Mouse (Mus musculus) forebrain, embryonic 15.5 days (tissue): Measurements from ENCODE around the gene Ghdc. TPM values are rescaled to one million over a fixed set of nuclear protein-coding genes. Genes with fewer than 3 reads are reported as not detected.

ENCODE experiments used
- ATAC-seq: fragments of 200-750 bp; cut with Nextera tagmentation; replicated peaks from 2 replicates; pipeline ENCODE4 v1.8.0; 2017; ENCODE audit warnings: mild to moderate bottlenecking, moderate TSS enrichment, moderate library complexity
- H3K27ac ChIP-seq: fragments of 300-500 bp; sonication (generic); replicated peaks from 2 replicates; pipeline ENCODE4 v1.5.1; 2015; ENCODE audit warnings: mild to moderate bottlenecking, inconsistent platforms
- H3K27me3 ChIP-seq: fragments of 300-500 bp; sonication (generic); 2 replicates; pipeline ENCODE4 v1.6.1; 2015; ENCODE audit warnings: inconsistent platforms
- H3K36me3 ChIP-seq: fragments of 300-500 bp; sonication (generic); 2 replicates; pipeline ENCODE4 v1.6.1; 2015; ENCODE audit warnings: mild to moderate bottlenecking, inconsistent platforms
- H3K4me1 ChIP-seq: fragments of 300-500 bp; sonication (generic); 2 replicates; pipeline ENCODE4 v1.6.1; 2015; ENCODE audit warnings: inconsistent platforms
- H3K4me2 ChIP-seq: fragments of 300-500 bp; sonication (generic); replicated peaks from 2 replicates; pipeline ENCODE4 v1.6.1; 2015; ENCODE audit warnings: mild to moderate bottlenecking, inconsistent platforms
- H3K4me3 ChIP-seq: fragments of 300-500 bp; sonication (generic); 2 replicates; pipeline ENCODE4 v1.5.1; 2015; ENCODE audit warnings: mild to moderate bottlenecking, inconsistent platforms
- H3K9ac ChIP-seq: fragments of 300-500 bp; sonication (generic); replicated peaks from 2 replicates; pipeline ENCODE4 v1.6.1; 2015; ENCODE audit warnings: mild to moderate bottlenecking, inconsistent platforms
- H3K9me3 ChIP-seq: fragments of 300-500 bp; sonication (generic); 2 replicates; pipeline ENCODE4 v1.6.1; 2016; ENCODE audit warnings: inconsistent platforms
- WGBS: fragments of 180-500 bp; shearing (Covaris S2); methylation state at CpG from one replicate; pipeline ENCODE4 v1.1.7; 2015; ENCODE audit warnings: mixed read lengths; 5-methylcytosine and 5-hydroxymethylcytosine counted together
- polyA plus RNA-seq: library from polyadenylated mRNA; unstranded; fragments of >200 nt; fragmentation: Nextera tagmentation; extraction: Ambion mirVana; gene quantifications from 2 replicates; pipeline ENCODE4 v1.2.1, GENCODE M21; 2015

The Ghdc gene
- polyA plus RNA-seq, 1 experiment from 2014 or later = 3.0 TPM

DNA sequence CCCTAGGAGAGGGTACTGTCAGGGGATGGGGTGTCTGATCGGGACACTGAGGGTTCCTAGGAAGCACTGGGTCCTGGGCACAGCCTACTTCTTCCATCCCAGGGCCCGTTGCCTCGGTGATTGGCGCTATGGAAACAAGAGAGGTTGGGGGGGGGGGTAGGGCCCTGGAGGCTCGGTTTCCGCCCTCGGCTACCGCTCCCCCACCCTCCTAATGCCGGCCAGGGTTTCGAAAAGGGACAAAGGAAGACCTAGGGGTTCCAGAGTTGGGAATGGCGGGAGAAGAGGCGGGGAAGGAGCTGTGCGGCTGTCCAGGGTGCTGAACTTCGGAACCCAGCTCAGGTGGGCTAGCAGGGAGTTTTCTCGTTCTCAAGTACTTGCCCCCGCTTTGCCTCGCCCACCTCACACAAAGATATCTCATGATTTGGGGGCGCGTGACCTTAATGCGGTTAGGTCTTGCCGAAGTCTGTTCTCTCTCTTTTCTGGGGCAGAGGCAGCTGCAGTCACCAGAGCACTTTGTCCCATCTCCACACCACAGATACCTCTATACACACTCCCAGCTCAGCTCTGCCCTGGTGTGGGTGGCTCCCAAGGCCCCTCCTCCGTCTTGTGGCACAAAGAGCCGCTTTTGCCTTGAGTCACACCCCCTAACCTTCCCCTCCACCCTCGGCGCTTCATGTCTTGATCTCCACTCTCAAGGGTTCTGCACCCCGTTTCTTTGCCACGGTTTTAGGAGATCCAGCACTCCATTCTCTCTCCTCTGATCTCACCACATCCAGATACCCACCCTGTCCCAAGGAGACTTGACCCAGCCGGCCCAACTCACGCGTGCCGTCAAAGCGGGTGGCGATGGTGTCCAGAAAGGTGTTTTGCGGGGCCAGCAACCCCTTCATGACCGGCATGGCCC, 11.8 kb downstream of the Ghdc start:
- H3K9ac ChIP-seq = peak overlapping the region; percentile 58
- no peaks in the 10 kb centered on the region for H3K9me3 ChIP-seq
- H3K4me2 ChIP-seq = peak overlapping the region; percentile 65
- H3K36me3 ChIP-seq = no peaks in the 10 kb centered on the region
- peaks cover 25% of the 10 kb centered on the region for H3K4me1 ChIP-seq
- peaks cover 26% of the 10 kb centered on the region; the same call in 1 of the 2 replicates for H3K27me3 ChIP-seq
- H3K4me3 ChIP-seq = peak overlapping the region; percentile 54
- peak; percentile 54 for ATAC-seq
- H3K27ac ChIP-seq = peak overlapping the region; percentile 46
- WGBS = under 1% methylated on average over 35 of the region's 35 CpGs

DNA sequence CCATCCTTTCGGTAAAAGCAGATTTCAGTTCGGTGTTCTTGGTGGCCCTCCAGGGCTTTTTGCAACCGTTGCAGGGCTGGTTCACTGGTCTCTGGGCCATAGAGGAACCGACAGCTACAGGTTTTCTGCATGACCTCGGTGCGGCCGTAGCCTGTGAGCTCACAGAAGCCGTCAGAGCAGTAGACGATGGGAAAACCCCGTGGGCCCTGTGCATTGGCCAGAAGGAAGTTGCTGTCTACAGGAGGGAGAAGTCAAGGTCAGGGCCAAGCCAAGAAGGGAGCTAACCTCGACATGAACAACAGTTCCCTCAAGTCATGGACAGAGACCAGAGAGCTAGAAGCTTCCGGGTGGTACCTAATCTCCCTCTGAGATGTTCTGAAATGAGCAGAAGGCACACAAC, 13.2 kb downstream of the Ghdc start:
- Histone ChIP-seq H3K9ac (no peak overlapping the region), H3K4me1 (peaks cover 25% of the 10 kb centered on the region), H3K27ac (no peak overlapping the region), H3K36me3 (no peaks in the 10 kb centered on the region), H3K4me3 (no peak overlapping the region), H3K27me3 (peaks cover 26% of the 10 kb centered on the region; the same call in 1 of the 2 replicates), H3K9me3 (no peaks in the 10 kb centered on the region), H3K4me2 (no peak overlapping the region)
- 94% methylated on average over 12 of the region's 12 CpGs for WGBS
- no peak for ATAC-seq

DNA sequence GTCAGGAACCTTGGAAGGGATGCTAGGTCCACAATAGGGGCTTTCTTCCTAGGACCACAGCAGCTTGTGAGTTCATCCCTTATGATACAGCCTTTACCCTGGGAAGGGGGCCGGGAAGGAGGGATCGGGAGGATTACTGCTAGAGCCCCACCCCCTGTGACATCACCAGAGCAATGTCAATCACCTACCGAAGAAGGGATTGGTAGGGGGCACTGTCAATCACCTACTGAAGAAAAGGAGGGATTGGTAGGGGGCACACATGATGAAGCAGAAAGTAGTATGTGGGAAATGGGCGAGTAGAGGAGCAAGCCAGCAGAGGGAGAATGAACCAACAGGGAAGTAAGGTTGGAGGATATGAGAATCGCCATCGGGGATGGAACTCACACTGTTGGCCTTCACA, 14.3 kb downstream of the Ghdc start:
- 69% methylated on average over 6 of the region's 6 CpGs for WGBS
- H3K27me3 ChIP-seq = peaks cover 26% of the 10 kb centered on the region; the same call in 1 of the 2 replicates

DNA sequence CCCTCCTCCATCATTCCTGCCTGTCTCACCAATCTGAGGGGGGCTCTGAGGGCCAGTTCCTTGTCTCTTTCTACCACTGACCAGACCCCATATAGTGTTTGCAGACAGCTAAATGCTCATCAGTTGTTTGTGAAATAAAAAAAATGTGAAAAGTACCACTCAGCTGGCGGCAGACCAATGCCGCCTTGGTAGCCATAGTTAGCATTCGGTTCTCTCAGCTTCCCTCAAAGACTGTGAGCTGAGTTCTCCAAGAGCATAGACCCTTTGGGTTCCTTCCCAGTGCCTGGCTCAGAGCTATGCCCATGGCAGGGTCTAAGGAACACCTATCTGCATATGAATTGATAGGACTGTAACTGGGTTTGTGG, 16.1 kb downstream of the Ghdc start:
- Histone ChIP-seq H3K27me3 (peaks cover 15% of the 10 kb centered on the region; the same call in 1 of the 2 replicates), H3K36me3 (peaks cover 3% of the 10 kb centered on the region; the same call in 1 of the 2 replicates), H3K4me3 (no peak overlapping the region), H3K4me2 (no peak overlapping the region), H3K9me3 (no peaks in the 10 kb centered on the region), H3K27ac (no peak overlapping the region), H3K9ac (no peak overlapping the region), H3K4me1 (peaks cover 17% of the 10 kb centered on the region)
- 88% methylated on average over 3 of the region's 3 CpGs for WGBS
- no peak for ATAC-seq

More for the DNA sequence above, 14.3 kb downstream of the Ghdc start:
- Histone ChIP-seq H3K4me2 (no peak overlapping the region), H3K4me3 (no peak overlapping the region), H3K27ac (no peak overlapping the region), H3K4me1 (peaks cover 25% of the 10 kb centered on the region), H3K9me3 (no peaks in the 10 kb centered on the region), H3K36me3 (peaks cover 2% of the 10 kb centered on the region; the same call in 1 of the 2 replicates), H3K9ac (no peak overlapping the region)
- ATAC-seq = no peak

DNA sequence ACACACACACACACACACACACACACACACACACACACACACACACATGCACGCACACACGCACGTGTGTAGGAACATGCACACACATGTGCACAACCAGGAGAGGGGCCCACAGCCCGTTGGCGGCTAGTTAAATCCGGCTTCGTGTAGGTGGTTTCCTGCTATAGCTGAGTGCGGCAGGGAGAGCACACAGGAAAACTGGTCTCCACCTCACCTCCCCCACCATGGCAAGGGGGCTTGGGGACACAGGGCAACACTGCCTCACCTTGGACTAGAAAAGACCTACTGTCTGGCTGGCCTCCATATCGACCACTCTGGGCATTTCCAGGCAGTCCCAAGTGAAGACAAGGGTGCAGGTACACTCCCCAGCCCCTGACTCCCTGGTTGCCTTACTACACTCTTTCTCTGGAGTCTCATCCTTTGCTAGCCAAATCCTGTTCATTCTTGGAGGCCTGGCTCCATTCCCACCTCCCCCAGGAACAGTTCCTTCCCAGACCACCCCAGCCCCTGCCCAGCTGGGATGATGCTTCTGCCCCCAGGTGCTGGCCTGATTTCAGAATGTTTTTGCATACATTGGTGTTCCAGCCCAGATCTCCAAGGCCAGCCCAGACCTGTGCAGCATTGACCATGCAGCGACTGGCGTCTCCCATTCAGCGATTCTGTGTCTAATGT, 16.6 kb downstream of the Ghdc start:
- H3K4me3 ChIP-seq = no peak overlapping the region
- no peak overlapping the region for H3K27ac ChIP-seq
- no peak overlapping the region for H3K9ac ChIP-seq
- peaks cover 11% of the 10 kb centered on the region for H3K4me1 ChIP-seq
- H3K27me3 ChIP-seq = peaks cover 11% of the 10 kb centered on the region; the same call in 1 of the 2 replicates
- WGBS = 82% methylated on average over 11 of the region's 12 CpGs
- H3K4me2 ChIP-seq = no peak overlapping the region
- no peaks in the 10 kb centered on the region for H3K9me3 ChIP-seq
- H3K36me3 ChIP-seq = peaks cover 3% of the 10 kb centered on the region; the same call in 1 of the 2 replicates
- no peak for ATAC-seq

DNA sequence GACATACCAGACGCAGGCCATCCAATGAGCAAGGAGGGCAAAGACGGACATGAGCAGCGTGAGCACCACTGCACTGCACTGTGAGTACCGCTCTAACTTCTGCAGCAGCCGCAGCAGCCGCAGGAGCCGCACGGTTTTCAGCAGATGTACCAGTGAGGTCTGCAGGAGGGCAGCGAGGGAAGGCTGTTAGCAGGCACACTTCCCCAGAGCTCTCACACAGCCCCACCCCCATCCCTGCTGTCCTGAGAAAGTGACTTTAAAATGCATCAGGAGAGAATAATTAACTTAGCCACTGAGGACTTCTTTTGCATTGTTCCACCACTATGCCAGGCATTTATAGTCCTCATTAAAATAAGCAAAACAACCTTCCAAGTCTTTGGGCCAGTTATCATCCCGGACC, 18.5 kb downstream of the Ghdc start:
- H3K4me3 ChIP-seq = no peak overlapping the region
- WGBS = 47% methylated on average over 10 of the region's 10 CpGs

DNA sequence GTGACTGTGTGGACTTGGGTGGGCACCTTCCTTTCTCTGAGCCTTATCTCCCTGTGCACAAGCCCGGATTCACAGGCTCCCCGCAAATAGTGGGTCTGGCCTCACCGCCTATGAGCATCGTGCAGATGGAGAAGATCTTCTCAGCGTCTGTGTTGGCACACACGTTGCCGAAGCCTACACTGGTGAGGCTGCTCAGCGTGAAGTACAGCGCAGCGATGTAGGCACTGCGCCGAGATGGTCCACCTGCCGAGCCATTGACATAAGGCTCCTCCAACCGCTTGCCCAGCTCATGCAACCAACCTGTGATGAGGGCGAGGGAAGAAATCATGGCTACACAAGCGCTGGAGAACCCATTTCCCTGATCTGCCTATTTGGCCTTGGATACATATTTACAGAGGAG, 20.6 kb downstream of the Ghdc start:
- no peaks in the 10 kb centered on the region for H3K4me1 ChIP-seq
- no peak overlapping the region for H3K9ac ChIP-seq
- H3K36me3 ChIP-seq = peaks cover 3% of the 10 kb centered on the region; the same call in 1 of the 2 replicates
- H3K27ac ChIP-seq = no peak overlapping the region
- ATAC-seq = no peak
- 92% methylated on average over 16 of the region's 16 CpGs for WGBS
- no peaks in the 10 kb centered on the region for H3K9me3 ChIP-seq
- H3K4me2 ChIP-seq = no peak overlapping the region
- H3K27me3 ChIP-seq = no peaks in the 10 kb centered on the region
- no peak overlapping the region for H3K4me3 ChIP-seq

More for the DNA sequence above, 18.5 kb downstream of the Ghdc start:
- Histone ChIP-seq H3K4me1 (no peaks in the 10 kb centered on the region), H3K4me2 (no peak overlapping the region), H3K27ac (no peak overlapping the region), H3K9ac (no peak overlapping the region), H3K9me3 (no peaks in the 10 kb centered on the region), H3K36me3 (peaks cover 3% of the 10 kb centered on the region; the same call in 1 of the 2 replicates), H3K27me3 (no peaks in the 10 kb centered on the region)
- no peak for ATAC-seq

DNA sequence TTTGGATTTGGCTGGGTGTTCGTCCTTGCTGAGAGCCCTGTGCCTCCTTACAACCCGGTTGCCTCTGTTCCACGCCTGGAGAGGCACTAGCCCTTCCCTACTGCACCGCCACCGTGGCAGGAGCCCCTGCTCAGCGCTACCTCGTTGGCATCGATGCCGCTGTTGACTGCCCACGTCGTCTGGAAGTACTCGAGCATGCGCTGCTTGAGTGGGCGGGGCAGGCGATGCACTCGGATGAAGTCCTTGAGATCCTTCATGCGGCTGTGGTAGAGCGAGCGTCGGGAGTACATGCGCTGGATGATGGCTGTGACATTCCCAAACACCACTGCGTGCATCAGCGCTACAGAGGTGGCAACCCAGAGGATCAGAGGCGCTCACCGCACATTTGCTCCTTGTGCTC, 21.3 kb downstream of the Ghdc start:
- Histone ChIP-seq H3K27me3 (no peaks in the 10 kb centered on the region), H3K4me2 (no peak overlapping the region), H3K9me3 (no peaks in the 10 kb centered on the region), H3K9ac (no peak overlapping the region), H3K4me1 (no peaks in the 10 kb centered on the region), H3K36me3 (peaks cover 3% of the 10 kb centered on the region; the same call in 1 of the 2 replicates), H3K4me3 (no peak overlapping the region), H3K27ac (no peak overlapping the region)
- WGBS = 59% methylated on average over 25 of the region's 25 CpGs
- ATAC-seq = no peak

DNA sequence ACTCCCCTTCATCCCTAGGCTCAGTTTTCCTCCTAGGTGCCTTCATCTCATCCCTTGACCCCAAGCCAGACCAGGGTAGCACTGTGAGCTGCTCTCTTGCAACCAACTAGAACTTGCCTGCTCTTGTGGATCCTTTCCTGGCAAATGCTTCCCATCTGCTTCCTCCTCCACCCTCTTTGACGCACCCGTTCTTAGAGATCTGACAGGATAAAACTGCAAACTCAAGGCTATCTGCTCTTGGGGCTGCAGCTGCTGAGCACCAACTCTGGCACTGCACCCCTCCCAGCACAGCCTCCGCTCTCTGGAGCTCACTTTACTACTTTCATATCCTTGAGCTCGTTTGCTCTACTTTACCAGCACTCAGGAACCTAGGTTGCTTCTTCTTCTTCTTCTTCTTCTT, 22.1 kb downstream of the Ghdc start:
- Histone ChIP-seq H3K4me1 (no peaks in the 10 kb centered on the region), H3K4me3 (no peak overlapping the region), H3K27ac (no peak overlapping the region), H3K4me2 (no peak overlapping the region), H3K9ac (no peak overlapping the region), H3K9me3 (no peaks in the 10 kb centered on the region), H3K36me3 (peaks cover 3% of the 10 kb centered on the region; the same call in 1 of the 2 replicates), H3K27me3 (no peaks in the 10 kb centered on the region)
- WGBS = 85% methylated on average over 4 of the region's 4 CpGs
- no peak for ATAC-seq

DNA sequence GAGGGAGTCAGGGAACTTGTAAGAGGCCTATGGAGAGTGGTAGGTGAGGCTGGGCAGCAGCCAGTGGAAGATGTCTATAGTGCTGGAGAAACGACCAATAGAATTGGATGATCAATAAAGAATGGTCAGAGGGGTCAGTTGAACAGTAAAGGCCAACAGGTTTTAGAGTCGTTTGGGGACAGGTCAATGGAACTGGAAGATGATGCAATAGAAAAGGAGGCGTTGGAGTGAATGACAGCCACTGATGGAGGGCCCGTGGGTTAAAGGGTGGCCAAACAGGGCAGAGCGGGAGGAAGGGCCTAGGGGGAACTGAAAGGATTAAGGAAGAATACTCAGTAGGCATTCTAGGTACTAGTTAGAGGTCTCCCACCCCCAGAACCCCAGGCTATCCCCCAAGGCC, 23.6 kb downstream of the Ghdc start:
- Histone ChIP-seq H3K9me3 (no peaks in the 10 kb centered on the region), H3K4me3 (no peak overlapping the region), H3K27me3 (no peaks in the 10 kb centered on the region), H3K4me2 (no peak overlapping the region), H3K4me1 (no peaks in the 10 kb centered on the region), H3K9ac (no peak overlapping the region), H3K27ac (no peak overlapping the region), H3K36me3 (peaks cover 3% of the 10 kb centered on the region; the same call in 1 of the 2 replicates)
- ATAC-seq = no peak
- 72% methylated on average over 5 of the region's 5 CpGs for WGBS

DNA sequence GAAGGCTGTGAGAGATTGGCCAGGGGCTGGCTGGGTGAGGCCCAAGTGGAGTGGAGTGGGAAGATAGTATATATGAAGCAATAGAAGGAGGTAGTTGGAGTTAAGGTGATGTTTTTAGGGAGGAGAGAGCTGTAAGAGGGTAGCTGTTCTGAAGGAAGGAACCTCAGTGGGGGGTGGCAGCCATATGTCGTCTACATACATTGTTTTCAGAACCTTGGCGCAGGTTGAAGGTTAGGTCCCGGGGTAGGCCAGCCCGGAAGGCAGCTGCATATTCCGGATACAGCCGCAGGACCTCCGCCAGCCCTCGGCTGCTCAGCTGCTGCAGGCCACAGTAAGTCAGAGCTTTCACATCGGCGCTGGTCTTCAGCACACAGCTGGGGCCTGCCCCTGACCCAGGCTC, 24.2 kb downstream of the Ghdc start:
- no peak overlapping the region for H3K9ac ChIP-seq
- no peak overlapping the region for H3K27ac ChIP-seq
- H3K36me3 ChIP-seq = peaks cover 2% of the 10 kb centered on the region; the same call in 1 of the 2 replicates
- no peaks in the 10 kb centered on the region for H3K27me3 ChIP-seq
- ATAC-seq = no peak
- H3K4me3 ChIP-seq = no peak overlapping the region
- H3K9me3 ChIP-seq = no peaks in the 10 kb centered on the region
- WGBS = 86% methylated on average over 10 of the region's 10 CpGs
- H3K4me2 ChIP-seq = no peak overlapping the region
- no peaks in the 10 kb centered on the region for H3K4me1 ChIP-seq

DNA sequence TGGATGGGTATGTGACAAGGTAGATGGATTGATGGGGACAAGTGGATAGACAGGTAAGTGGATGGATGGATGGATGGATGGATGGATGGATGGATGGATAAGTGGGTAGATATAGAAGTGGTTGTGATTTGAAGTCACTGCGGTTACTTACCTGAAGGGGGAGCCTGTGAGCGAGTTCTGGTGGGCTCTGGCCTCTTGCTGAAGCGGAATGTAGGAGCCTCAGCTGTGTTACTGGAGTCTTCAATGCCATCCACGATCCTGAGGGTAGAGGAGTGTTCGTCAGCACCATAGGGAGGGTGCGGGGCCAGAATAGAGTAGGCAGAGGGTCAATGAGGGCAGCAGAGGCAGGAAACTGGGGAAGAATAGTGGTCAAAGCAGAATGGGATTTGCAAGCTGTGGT, 25.7 kb downstream of the Ghdc start:
- Histone ChIP-seq H3K4me2 (no peak overlapping the region), H3K4me3 (no peak overlapping the region), H3K9ac (no peak overlapping the region), H3K27ac (no peak overlapping the region), H3K9me3 (no peaks in the 10 kb centered on the region), H3K36me3 (no peaks in the 10 kb centered on the region), H3K27me3 (no peaks in the 10 kb centered on the region), H3K4me1 (no peaks in the 10 kb centered on the region)
- no peak for ATAC-seq
- 14% methylated on average over 6 of the region's 6 CpGs for WGBS
